Mouse (Mus musculus) kidney, adult 10 weeks (tissue): Measurements from ENCODE around the gene Cygb. TPM values are rescaled to one million over a fixed set of nuclear protein-coding genes. Genes with fewer than 3 reads are reported as not detected.

ENCODE experiments used
- polyA plus RNA-seq: library from polyadenylated mRNA; stranded (reverse); fragments of 350-450 nt; fragmentation: Illumina TruSeq; extraction: RNeasy Lipid Tissue Mini Kit (QIAGEN cat#74804); gene quantifications from one replicate; pipeline ENCODE4 v1.2.3, GENCODE M21; 2014; ENCODE audit warnings: low read depth, low replicate concordance

The Cygb gene
- polyA plus RNA-seq: 0.24 TPM

GRCm38 (mm10) chr11:116654255-116654821 lies at the start of gene Cygb:
Gene Cygb, minus strand, starts transcription at chr11:116654313.

GRCm38 (mm10) chr11:116653234-116653633 lies 879 bp downstream of the Cygb start, which contains the start of gene Prcd:
Gene Prcd, plus strand, starts transcription at chr11:116653534.

GRCm38 (mm10) chr11:116626299-116627071 lies 27.6 kb downstream of the Cygb start, which contains the start of gene Rhbdf2:
Gene Rhbdf2, minus strand, starts transcription at chr11:116627019.

Other genes starting within 250 kb of the Cygb start
- 0.36 TPM for gene Rnf157, start 241.3 kb downstream of the Cygb start, polyA plus RNA-seq
- 2.3 TPM for gene Ubald2, start 220.2 kb downstream of the Cygb start, polyA plus RNA-seq
- not detected for gene Qrich2, start 188.1 kb downstream of the Cygb start, polyA plus RNA-seq
- gene Prpsap1, start 160.1 kb downstream of the Cygb start, polyA plus RNA-seq: 17.9 TPM
- 0.77 TPM for gene Sphk1, start 123.4 kb downstream of the Cygb start, polyA plus RNA-seq
- 1.1 TPM for gene Ube2o, start 72.9 kb downstream of the Cygb start, polyA plus RNA-seq
- gene Aanat, start 67.9 kb downstream of the Cygb start, polyA plus RNA-seq: not detected
- 0.20 TPM for gene Rhbdf2, start 27.3 kb downstream of the Cygb start, polyA plus RNA-seq
- gene Prcd, start 779 bp downstream of the Cygb start, polyA plus RNA-seq: not detected
- not detected for gene St6galnac1, start 121.2 kb upstream of the Cygb start, polyA plus RNA-seq
- 6.0 TPM for gene Mxra7, start 173.7 kb upstream of the Cygb start, polyA plus RNA-seq
- gene Mettl23, start 189.0 kb upstream of the Cygb start, polyA plus RNA-seq: 60.9 TPM
- 8.4 TPM for gene Jmjd6, start 189.1 kb upstream of the Cygb start, polyA plus RNA-seq
- gene Mfsd11, start 198.1 kb upstream of the Cygb start, polyA plus RNA-seq: 31.9 TPM
- gene Srsf2, start 198.8 kb upstream of the Cygb start, polyA plus RNA-seq: 336 TPM